33 mouse cellular contexts compared by ENCODE assay signal in genomic region chr10:107912084-107912573, GRCm38 (mm10). TPM values are rescaled to one million over a fixed set of nuclear protein-coding genes. Genes with fewer than 3 reads are reported as not detected.
"Had no signal": no experiment of that assay in that cellular context is flagged by ENCODE, and none has a peak within 500 bp of the region (broad histone marks: within the 10 kb centered on the region; RNA-seq: fewer than 3 reads in every experiment).

Gene Otogl, minus strand, starts transcription at chr10:107912134.

- H3K4me2 ChIP-seq: limb, embryonic 12.5 days; limb, embryonic 13.5 days; limb, embryonic 15.5 days; liver, embryonic 11.5 days; liver, embryonic 12.5 days; liver, embryonic 13.5 days; liver, embryonic 15.5 days; lung, embryonic 14.5 days; lung, embryonic 15.5 days; midbrain, embryonic 15.5 days; neural tube, embryonic 12.5 days had no signal

- H3K36me3 ChIP-seq: limb, embryonic 10.5 days; limb, embryonic 12.5 days; limb, embryonic 13.5 days; limb, embryonic 15.5 days; liver, embryonic 12.5 days; liver, embryonic 13.5 days; liver, embryonic 15.5 days; lung, embryonic 15.5 days; midbrain, embryonic 10.5 days; midbrain, embryonic 15.5 days; neural tube, embryonic 12.5 days had no signal

- H3K4me3 ChIP-seq: left cerebral cortex, adult 2 months; limb, embryonic 10.5 days; limb, embryonic 12.5 days; limb, embryonic 13.5 days; limb, embryonic 15.5 days; liver, embryonic 12.5 days; liver, embryonic 13.5 days; liver, embryonic 15.5 days; lung, embryonic 15.5 days; megakaryocyte, embryonic 14.5 days; midbrain, embryonic 10.5 days; midbrain, embryonic 15.5 days; myocyte; neural tube, embryonic 12.5 days had no signal

- H3K27me3 ChIP-seq: limb, embryonic 12.5 days; limb, embryonic 13.5 days; limb, embryonic 15.5 days; liver, embryonic 12.5 days; liver, embryonic 13.5 days; liver, embryonic 15.5 days; lung, embryonic 15.5 days; megakaryocyte, embryonic 14.5 days; midbrain, embryonic 15.5 days; neural tube, embryonic 12.5 days had no signal

- H3K27ac ChIP-seq: left cerebral cortex, adult 2 months; limb, embryonic 10.5 days; limb, embryonic 12.5 days; limb, embryonic 13.5 days; limb, embryonic 15.5 days; liver, embryonic 12.5 days; liver, embryonic 13.5 days; liver, embryonic 14.5 days; liver, embryonic 15.5 days; lung, embryonic 15.5 days; macrophage; midbrain, embryonic 10.5 days; midbrain, embryonic 15.5 days; neural tube, embryonic 12.5 days had no signal

- ATAC-seq: liver, embryonic 12.5 days; liver, postnatal 0 days; lung, postnatal 0 days; midbrain, embryonic 15.5 days had no signal

- H3K9ac ChIP-seq: limb, embryonic 12.5 days; limb, embryonic 13.5 days; limb, embryonic 15.5 days; liver, embryonic 12.5 days; liver, embryonic 13.5 days; liver, embryonic 14.5 days; liver, embryonic 15.5 days; liver, postnatal 0 days; lung, embryonic 14.5 days; lung, embryonic 15.5 days; midbrain, embryonic 15.5 days; neural tube, embryonic 12.5 days had no signal

- H3K4me1 ChIP-seq: limb, embryonic 10.5 days; limb, embryonic 12.5 days; limb, embryonic 13.5 days; limb, embryonic 15.5 days; liver, embryonic 12.5 days; liver, embryonic 13.5 days; liver, embryonic 15.5 days; lung, embryonic 15.5 days; megakaryocyte, embryonic 14.5 days; midbrain, embryonic 15.5 days; neural tube, embryonic 12.5 days had no signal

- H3K9me3 ChIP-seq: limb, embryonic 10.5 days; limb, embryonic 15.5 days; liver, embryonic 12.5 days; liver, embryonic 13.5 days; liver, embryonic 15.5 days; lung, embryonic 15.5 days; midbrain, embryonic 10.5 days; midbrain, embryonic 15.5 days had no signal

- DNase-seq: left cerebral cortex, postnatal 4 days; liver; liver, embryonic 13.5 days; liver, postnatal 0 days; lung, adult 18-20 months; lung, adult 2 months; lung, embryonic 14.5 days; lung, postnatal 10 days; lung, postnatal 14 days; lung, postnatal 36 days; lung, postnatal 4 days; midbrain, embryonic 14.5 days had no signal

RNA-seq across cellular contexts. Expression of gene Otogl, which starts in this region (rescaled TPM):
- total RNA-seq: liver, adult 2 months; megakaryocyte-erythroid progenitor cell, adult 5-6 weeks; monocyte, adult 5-6 weeks had no signal
- polyA plus RNA-seq: limb, embryonic 10.5 days; liver, adult 2 months; liver, postnatal 0 days; macrophage; midbrain, embryonic 10.5 days; midbrain, embryonic 15.5 days; neural tube, embryonic 11.5 days had no signal
